Mouse (Mus musculus) stomach, postnatal 0 days (tissue): Measurements from ENCODE around the gene Zfp94.

Experiments
- CTCF ChIP-seq: IDR thresholded peaks from 2 replicates; pipeline ENCODE4 v1.5.1; 2016; ENCODE audit warnings: antibody characterized with exemption, low read depth, mild to moderate bottlenecking, moderate library complexity
- EP300 ChIP-seq: optimal IDR thresholded peaks from 2 replicates; pipeline ENCODE3; 2016; ENCODE audit warnings: antibody characterized with exemption

DNA sequence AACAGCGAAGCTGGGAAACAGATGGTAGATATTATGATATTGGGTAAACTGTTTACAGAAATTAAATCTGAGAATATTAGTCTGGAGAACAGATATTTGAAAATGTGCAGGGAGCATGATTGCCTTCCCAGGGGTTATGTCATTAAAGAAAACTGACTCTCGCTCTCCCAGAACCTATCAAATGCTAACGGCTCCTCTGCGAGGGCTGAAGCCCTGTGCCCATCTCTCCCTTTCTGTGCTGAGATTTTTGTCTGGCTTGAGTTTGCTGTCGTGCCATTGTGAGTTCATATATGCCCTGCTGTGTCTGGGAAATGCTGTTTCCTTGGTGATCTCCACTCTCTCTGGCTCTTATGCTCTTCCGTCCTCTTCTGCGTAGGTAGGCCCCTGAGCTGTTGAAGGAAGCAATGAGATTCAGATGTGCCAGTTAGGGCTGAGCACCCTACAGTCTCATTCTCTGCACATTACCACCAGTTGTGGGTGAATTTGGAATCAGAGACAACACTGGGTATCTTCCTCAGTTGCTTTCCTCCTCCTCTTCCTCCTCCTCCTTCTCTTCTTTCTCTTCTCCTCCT is 27.3 kb upstream of the Zfp94 start:
- TF ChIP-seq CTCF (no peak), EP300 (no peak)
